Mouse (Mus musculus): ENCODE measurements around the gene Acsf3. TPM values are rescaled to one million over a fixed set of nuclear protein-coding genes. Genes with fewer than 3 reads are reported as not detected.

Acsf3 gene
- polyA plus RNA-seq, 1 experiment from 2014 or later = 19.3 TPM

DNA sequence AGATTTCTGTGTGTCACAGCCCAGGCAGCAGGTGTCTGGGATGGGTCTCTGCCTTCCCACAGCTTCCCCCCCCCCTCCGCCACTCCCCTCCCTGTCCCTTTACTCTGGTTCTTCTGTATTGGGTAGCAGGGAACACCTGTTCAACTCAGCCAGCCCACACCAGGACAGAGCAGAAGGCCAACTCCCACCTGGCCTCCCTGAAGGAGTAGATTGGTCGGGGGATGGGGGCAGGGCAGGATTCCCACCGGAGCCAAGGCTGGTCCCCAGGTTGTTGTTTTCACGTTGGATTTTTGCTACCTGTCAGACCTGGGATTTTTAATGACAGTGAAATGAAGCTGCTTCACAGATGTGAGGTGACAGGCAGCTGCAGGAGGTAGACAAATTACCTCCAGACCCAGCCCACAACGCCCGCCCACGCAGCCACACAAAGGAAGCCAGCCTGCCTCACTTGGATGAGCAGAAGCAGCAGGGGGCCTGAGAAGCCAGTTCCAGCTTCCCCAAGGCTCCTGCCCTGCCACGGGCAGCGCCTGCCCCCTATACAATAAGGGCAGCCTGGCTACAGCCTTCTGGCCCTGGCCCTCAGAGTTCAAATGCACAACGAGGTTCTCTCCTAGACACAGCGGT, 36.1 kb upstream of the Acsf3 start:
- no peaks in the 10 kb centered on the region for H3K9me3 ChIP-seq (ENCODE audit: control insufficient read depth, low read length)
- H3K4me1 ChIP-seq (ENCODE audit: control insufficient read depth, insufficient read depth, low read depth, low read length) = peaks cover 61% of the 10 kb centered on the region
- 17% methylated on average over 11 of the region's 11 CpGs for WGBS
- H3K4me2 ChIP-seq (ENCODE audit: low read length) = 0 out of 2 replicates have a peak overlapping the region, but pooled peaks have one; percentile 7
- ATAC-seq = no peak
- H3K36me3 ChIP-seq (ENCODE audit: control insufficient read depth, insufficient read depth, low read length) = no peaks in the 10 kb centered on the region
- H3K27ac ChIP-seq (ENCODE audit: low read depth, low read length) = peak overlapping the region; percentile 40
- H3K27me3 ChIP-seq (replicated peaks; ENCODE audit: control insufficient read depth, insufficient read depth, low read length) = no peaks in the 10 kb centered on the region
- no peak overlapping the region for H3K4me3 ChIP-seq (ENCODE audit: low read length)
- H3K9ac ChIP-seq (ENCODE audit: low read depth, low read length) = peak overlapping the region; percentile 54

DNA sequence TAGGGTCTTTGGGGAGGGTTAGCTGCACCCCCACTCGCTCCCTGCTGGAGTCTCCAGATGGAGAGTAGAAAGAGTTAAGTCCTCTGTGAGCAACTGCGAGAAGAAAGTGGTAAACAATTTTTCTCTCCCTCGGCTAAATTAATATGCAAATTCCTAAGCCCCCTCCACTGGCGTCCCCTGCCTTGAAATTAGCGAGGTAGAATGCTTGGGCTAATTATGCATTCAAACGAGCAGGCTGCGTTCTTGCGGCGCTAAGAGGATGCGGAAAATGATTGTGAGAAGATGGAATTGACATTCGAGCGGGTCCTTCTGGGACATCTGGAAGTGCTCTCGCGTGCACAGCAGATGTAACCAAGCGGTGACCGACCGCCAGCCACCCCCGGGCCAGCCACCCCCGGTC, 32.8 kb upstream of the Acsf3 start:
- ATAC-seq = peak; percentile 24; the same call in 1 of the 2 replicates
- Histone ChIP-seq H3K9ac (ENCODE audit: low read depth, low read length) (peak overlapping the region; percentile 39; the same call in 1 of the 2 replicates), H3K9me3 (ENCODE audit: control insufficient read depth, low read length) (no peaks in the 10 kb centered on the region), H3K4me1 (ENCODE audit: control insufficient read depth, insufficient read depth, low read depth, low read length) (peaks cover 74% of the 10 kb centered on the region), H3K4me2 (ENCODE audit: low read length) (peak overlapping the region; percentile 40), H3K27ac (ENCODE audit: low read depth, low read length) (peak overlapping the region; percentile 75), H3K36me3 (ENCODE audit: control insufficient read depth, insufficient read depth, low read length) (no peaks in the 10 kb centered on the region), H3K27me3 (replicated peaks; ENCODE audit: control insufficient read depth, insufficient read depth, low read length) (no peaks in the 10 kb centered on the region), H3K4me3 (ENCODE audit: low read length) (no peak overlapping the region)
- WGBS = 5% methylated on average over 19 of the region's 19 CpGs

DNA sequence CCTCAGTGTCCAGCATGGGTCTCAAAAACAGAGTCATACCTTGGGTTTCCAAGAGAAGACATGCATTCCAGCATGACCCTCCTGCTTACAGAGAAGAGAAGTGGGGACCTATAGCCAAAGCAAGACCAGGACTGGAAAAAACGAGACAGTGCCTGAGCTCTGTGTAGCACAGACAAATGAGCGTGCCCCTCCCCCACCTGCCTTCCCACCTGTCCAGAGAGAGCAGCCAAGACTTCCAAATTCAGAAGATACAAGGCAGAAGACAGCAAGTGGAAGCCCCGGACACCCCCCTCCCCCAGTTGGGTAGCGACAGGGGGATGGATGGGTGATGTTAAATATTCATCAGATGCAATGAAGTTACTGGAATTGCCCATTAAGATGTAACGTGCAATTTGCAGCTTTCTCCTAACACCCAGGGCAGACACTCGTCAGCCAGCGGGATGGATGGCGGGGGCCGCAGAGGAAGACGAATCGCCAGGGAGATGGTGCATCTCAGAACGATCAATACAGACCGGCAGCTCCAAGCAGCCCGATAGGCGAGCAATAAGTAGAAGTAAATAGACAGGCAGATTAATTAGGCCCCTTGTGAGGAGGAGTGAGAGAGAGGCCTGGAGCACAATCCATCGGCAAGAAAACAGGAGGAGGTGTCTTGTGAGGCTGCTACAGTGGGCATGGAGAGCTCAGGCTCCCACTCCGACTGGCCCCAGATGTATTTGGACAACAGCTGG, 30.1 kb upstream of the Acsf3 start:
- Histone ChIP-seq H3K4me2 (ENCODE audit: low read length) (peak overlapping the region; percentile 32), H3K9me3 (ENCODE audit: control insufficient read depth, low read length) (no peaks in the 10 kb centered on the region), H3K4me1 (ENCODE audit: control insufficient read depth, insufficient read depth, low read depth, low read length) (peaks cover 59% of the 10 kb centered on the region), H3K4me3 (ENCODE audit: low read length) (no peak overlapping the region), H3K27ac (ENCODE audit: low read depth, low read length) (peak overlapping the region; percentile 88), H3K9ac (ENCODE audit: low read depth, low read length) (peak overlapping the region; percentile 41), H3K27me3 (replicated peaks; ENCODE audit: control insufficient read depth, insufficient read depth, low read length) (no peaks in the 10 kb centered on the region), H3K36me3 (ENCODE audit: control insufficient read depth, insufficient read depth, low read length) (no peaks in the 10 kb centered on the region)
- WGBS = 13% methylated on average over 17 of the region's 17 CpGs
- ATAC-seq = peak; percentile 43

DNA sequence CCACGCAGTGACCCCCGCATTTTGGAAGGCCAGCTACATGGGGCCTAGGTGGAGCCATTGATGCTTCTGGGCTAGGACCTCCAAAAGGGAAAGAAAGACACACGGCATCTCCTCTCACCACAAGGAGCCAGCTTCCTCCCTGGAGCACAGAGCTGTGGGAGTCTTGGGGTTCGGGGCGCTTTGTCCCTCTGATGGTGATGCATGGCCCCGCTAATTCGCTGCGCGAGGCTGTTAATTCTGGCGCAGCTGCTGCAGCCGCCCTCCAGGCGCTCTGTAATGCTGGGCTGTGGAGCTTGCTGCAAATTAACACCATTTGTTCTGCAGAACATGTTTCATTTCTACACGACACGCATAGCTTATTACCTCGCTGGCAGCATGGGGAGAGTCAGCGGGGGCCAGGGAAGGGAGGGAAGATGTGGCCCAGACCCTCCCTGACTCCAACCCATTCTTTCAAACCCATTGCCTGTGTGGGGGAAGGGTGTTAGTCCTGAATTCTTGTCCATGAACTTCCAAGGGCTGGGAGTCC, 29.5 kb upstream of the Acsf3 start:
- Histone ChIP-seq H3K27ac (ENCODE audit: low read depth, low read length) (peak overlapping the region; percentile 88), H3K27me3 (replicated peaks; ENCODE audit: control insufficient read depth, insufficient read depth, low read length) (no peaks in the 10 kb centered on the region), H3K9me3 (ENCODE audit: control insufficient read depth, low read length) (no peaks in the 10 kb centered on the region), H3K4me2 (ENCODE audit: low read length) (peak overlapping the region; percentile 32), H3K4me1 (ENCODE audit: control insufficient read depth, insufficient read depth, low read depth, low read length) (peaks cover 60% of the 10 kb centered on the region), H3K36me3 (ENCODE audit: control insufficient read depth, insufficient read depth, low read length) (no peaks in the 10 kb centered on the region), H3K4me3 (ENCODE audit: low read length) (no peak overlapping the region), H3K9ac (ENCODE audit: low read depth, low read length) (peak overlapping the region; percentile 41)
- 4% methylated on average over 16 of the region's 16 CpGs for WGBS
- ATAC-seq = peak; percentile 71

DNA sequence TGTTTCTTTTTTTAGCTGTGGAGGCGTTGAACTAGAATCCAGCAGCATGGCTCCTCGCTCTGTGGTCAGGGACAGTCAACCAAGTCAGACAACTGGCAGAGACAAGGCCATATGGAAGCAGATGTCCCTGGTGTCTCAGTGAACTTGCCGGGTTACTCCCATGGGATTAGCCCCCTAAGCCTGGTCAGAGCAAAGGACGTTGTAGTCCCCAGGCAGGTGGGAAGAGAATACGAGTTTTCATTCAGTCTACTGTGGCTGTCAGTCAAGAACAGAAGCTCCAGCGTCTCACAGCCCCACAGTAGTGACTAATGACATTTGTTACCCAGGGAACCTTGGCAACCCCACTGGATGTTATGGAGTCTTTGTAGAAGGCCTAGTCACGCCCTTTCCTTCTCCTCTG, 28.8 kb upstream of the Acsf3 start:
- Histone ChIP-seq H3K9me3 (ENCODE audit: control insufficient read depth, low read length) (no peaks in the 10 kb centered on the region), H3K27me3 (replicated peaks; ENCODE audit: control insufficient read depth, insufficient read depth, low read length) (no peaks in the 10 kb centered on the region), H3K36me3 (ENCODE audit: control insufficient read depth, insufficient read depth, low read length) (no peaks in the 10 kb centered on the region), H3K27ac (ENCODE audit: low read depth, low read length) (peak overlapping the region; percentile 88), H3K4me3 (ENCODE audit: low read length) (no peak overlapping the region), H3K4me1 (ENCODE audit: control insufficient read depth, insufficient read depth, low read depth, low read length) (peaks cover 64% of the 10 kb centered on the region), H3K9ac (ENCODE audit: low read depth, low read length) (no peak overlapping the region), H3K4me2 (ENCODE audit: low read length) (peak overlapping the region; percentile 32)
- ATAC-seq = no peak
- WGBS = 20% methylated on average over 7 of the region's 7 CpGs

DNA sequence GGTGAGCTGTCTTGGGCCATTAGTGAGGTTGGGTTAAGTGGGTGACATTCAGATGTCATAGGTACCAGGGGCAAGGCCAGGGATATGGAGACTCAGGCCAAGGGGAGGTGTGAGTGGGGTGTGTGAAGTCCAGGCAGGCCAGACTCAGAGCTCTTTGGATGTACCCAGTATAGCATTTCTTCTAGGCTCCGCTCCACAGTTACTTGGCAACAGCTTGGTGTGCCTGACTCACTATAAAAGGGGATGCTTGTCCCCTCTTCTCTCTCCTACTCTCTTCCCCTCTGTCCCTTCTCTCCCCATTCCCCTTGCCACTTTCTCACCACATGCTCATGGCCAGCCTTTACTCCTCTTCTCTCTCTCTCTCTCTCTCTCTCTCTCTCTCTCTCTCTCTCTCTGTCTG, 27.5 kb upstream of the Acsf3 start:
- H3K9ac ChIP-seq (ENCODE audit: low read depth, low read length) = no peak overlapping the region
- no peaks in the 10 kb centered on the region for H3K36me3 ChIP-seq (ENCODE audit: control insufficient read depth, insufficient read depth, low read length)
- H3K4me3 ChIP-seq (ENCODE audit: low read length) = no peak overlapping the region
- no peak overlapping the region for H3K4me2 ChIP-seq (ENCODE audit: low read length)
- peaks cover 59% of the 10 kb centered on the region for H3K4me1 ChIP-seq (ENCODE audit: control insufficient read depth, insufficient read depth, low read depth, low read length)
- ATAC-seq = no peak
- no peak overlapping the region; the same call in 1 of the 2 replicates for H3K27ac ChIP-seq (ENCODE audit: low read depth, low read length)
- H3K9me3 ChIP-seq (ENCODE audit: control insufficient read depth, low read length) = no peaks in the 10 kb centered on the region
- 90% methylated on average over 1 of the region's 1 CpGs for WGBS
- no peaks in the 10 kb centered on the region for H3K27me3 ChIP-seq (replicated peaks; ENCODE audit: control insufficient read depth, insufficient read depth, low read length)

DNA sequence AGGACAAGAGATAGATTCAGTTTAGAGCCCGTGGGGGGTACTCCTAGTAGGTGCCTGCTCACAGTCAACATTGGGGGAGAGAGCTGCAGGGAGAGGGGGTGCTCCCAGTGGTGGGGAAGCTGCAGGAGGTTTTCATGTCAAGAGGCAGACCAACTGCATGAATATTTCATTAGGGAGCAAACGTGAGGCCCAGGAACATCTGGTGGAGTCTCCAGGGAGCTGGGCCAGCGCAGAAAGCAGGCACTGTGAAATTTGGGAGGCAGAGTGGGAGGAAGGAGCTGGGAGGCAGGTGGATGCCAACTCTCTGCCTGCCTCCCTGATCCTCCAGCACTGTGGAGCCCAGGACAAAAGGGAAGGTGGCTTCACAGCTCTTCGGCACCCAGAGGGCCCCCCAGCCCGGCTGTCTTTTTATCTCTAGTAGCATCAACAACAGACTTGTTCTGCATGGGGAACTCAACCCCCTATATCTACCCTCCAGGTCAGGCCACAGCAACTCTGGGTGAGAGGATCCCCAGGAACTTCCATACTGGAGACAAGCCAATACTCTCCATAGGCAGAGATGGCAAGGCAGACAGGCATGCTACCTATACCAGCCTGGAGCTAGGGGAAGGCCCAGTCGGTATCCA, 25.8 kb upstream of the Acsf3 start:
- 43% methylated on average over 6 of the region's 6 CpGs for WGBS
- Histone ChIP-seq H3K4me1 (ENCODE audit: control insufficient read depth, insufficient read depth, low read depth, low read length) (peaks cover 48% of the 10 kb centered on the region), H3K4me3 (ENCODE audit: low read length) (peak overlapping the region; percentile 9)

DNA sequence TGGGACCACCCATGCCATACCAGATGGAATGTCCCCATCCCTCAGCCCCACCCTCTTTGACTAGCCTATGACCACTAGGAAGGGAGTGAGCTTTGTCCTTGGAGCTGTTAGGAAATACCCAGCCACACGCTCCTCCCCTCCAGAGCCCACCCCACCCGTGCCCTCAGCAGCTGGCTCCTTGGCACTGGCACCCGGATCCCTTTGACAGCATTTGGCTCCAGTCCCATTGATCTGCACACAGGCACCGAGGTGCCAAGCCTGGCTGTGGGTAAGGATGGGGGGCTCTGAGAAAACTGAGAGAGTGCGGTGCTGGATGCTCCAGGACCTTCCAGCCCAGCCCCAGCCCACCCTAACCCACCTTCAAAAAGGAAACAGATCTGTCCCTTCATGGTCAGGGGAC, 23.9 kb upstream of the Acsf3 start:
- Histone ChIP-seq H3K4me2 (ENCODE audit: low read length) (peak overlapping the region; percentile 47), H3K9me3 (ENCODE audit: control insufficient read depth, low read length) (no peaks in the 10 kb centered on the region), H3K36me3 (ENCODE audit: control insufficient read depth, insufficient read depth, low read length) (no peaks in the 10 kb centered on the region), H3K4me3 (ENCODE audit: low read length) (peak overlapping the region; percentile 34), H3K4me1 (ENCODE audit: control insufficient read depth, insufficient read depth, low read depth, low read length) (peaks cover 30% of the 10 kb centered on the region), H3K9ac (ENCODE audit: low read depth, low read length) (peak overlapping the region; percentile 59), H3K27ac (ENCODE audit: low read depth, low read length) (peak overlapping the region; percentile 79), H3K27me3 (replicated peaks; ENCODE audit: control insufficient read depth, insufficient read depth, low read length) (no peaks in the 10 kb centered on the region)
- peak; percentile 82 for ATAC-seq
- 39% methylated on average over 5 of the region's 5 CpGs for WGBS

More for the DNA sequence above, 25.8 kb upstream of the Acsf3 start:
- no peak for ATAC-seq
- H3K4me2 ChIP-seq (ENCODE audit: low read length) = peak overlapping the region; percentile 47
- peak overlapping the region; percentile 35; the same call in 1 of the 2 replicates for H3K9ac ChIP-seq (ENCODE audit: low read depth, low read length)
- H3K36me3 ChIP-seq (ENCODE audit: control insufficient read depth, insufficient read depth, low read length) = no peaks in the 10 kb centered on the region
- H3K27ac ChIP-seq (ENCODE audit: low read depth, low read length) = peak overlapping the region; percentile 51; the same call in 1 of the 2 replicates
- H3K9me3 ChIP-seq (ENCODE audit: control insufficient read depth, low read length) = no peaks in the 10 kb centered on the region
- H3K27me3 ChIP-seq (replicated peaks; ENCODE audit: control insufficient read depth, insufficient read depth, low read length) = no peaks in the 10 kb centered on the region
